Mouse (Mus musculus) E14TG2a.4 (cell line): ENCODE measurements at regions not wholly inside any gene's neighbourhood (a gene's known extent, or its start where the extent isn't known, plus 50 kb on each side); places are given as distances from the start of the nearest gene placed in this dataset.

Source experiments
- H3K27me3 ChIP-seq: 2 replicates; pipeline ENCODE4 v1.6.1; 2014; ENCODE audit warnings: low read length, control low read depth; ENCODE audit not compliant: insufficient read depth
- H3K36me3 ChIP-seq: 2 replicates; pipeline ENCODE4 v1.6.1; 2014; ENCODE audit warnings: low read length, control low read depth; ENCODE audit not compliant: insufficient read depth
- H3K4me1 ChIP-seq: replicated peaks from 2 replicates; pipeline ENCODE4 v1.6.1; 2014; ENCODE audit warnings: low read depth, low read length, control low read depth
- H3K4me3 ChIP-seq: replicated peaks from 2 replicates; pipeline ENCODE4 v1.5.1; 2014; ENCODE audit warnings: mild to moderate bottlenecking, low read length
- H3K9me3 ChIP-seq: 2 replicates; pipeline ENCODE4 v1.6.1; 2014; ENCODE audit warnings: low read length, control low read depth
- CTCF ChIP-seq: conservative IDR thresholded peaks from 2 replicates; pipeline ENCODE4 v1.5.1; 2014; ENCODE audit warnings: low read length
- NANOG ChIP-seq: IDR thresholded peaks from 2 replicates; pipeline ENCODE4 v1.6.1; 2014; ENCODE audit warnings: borderline replicate concordance, low read length, mixed read lengths
- POU5F1 ChIP-seq: IDR thresholded peaks from 2 replicates; pipeline ENCODE4 v1.6.1; 2014; ENCODE audit warnings: low read length, borderline replicate concordance

DNA sequence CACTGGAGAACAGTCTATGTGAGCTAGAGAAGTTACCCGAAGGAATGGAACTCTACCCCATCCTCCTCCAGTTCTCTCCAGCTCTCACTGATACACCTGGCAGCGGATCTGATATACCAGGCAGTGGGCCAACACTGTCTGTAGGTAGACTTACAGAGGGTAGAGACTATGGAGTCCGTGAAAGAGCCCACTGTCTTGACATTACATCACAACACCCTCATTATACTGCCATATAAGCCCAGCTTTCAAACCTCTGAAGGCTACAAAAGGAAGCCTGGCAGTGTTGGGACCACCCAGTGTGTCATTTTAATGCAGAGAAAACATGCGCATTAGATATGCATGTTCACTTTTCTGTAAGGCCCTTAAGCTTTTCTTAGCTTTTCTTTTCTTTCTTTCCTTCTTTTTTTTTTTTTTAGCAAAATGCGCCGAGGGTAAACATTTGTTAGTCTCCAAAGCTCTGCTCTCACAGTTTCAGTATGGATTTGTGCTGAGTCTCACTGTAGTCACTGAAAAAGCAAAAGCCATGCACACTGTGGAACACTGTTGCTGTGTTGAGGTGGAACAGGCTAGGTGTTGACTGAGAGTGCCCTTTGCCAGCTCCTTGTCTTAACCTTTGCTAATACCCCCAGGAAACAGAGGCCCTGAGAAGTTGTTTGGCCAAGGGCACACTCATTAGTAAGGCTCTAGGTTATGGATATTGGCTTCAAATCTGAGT is 212.4 kb upstream of the Atp5g3 start:
- Histone ChIP-seq H3K36me3 (no peaks in the 10 kb centered on the region), H3K4me3 (no peak overlapping the region), H3K27me3 (no peaks in the 10 kb centered on the region), H3K9me3 (no peaks in the 10 kb centered on the region), H3K4me1 (peaks cover 58% of the 10 kb centered on the region)
- TF ChIP-seq NANOG (no peak), CTCF (no peak), POU5F1 (no peak)

DNA sequence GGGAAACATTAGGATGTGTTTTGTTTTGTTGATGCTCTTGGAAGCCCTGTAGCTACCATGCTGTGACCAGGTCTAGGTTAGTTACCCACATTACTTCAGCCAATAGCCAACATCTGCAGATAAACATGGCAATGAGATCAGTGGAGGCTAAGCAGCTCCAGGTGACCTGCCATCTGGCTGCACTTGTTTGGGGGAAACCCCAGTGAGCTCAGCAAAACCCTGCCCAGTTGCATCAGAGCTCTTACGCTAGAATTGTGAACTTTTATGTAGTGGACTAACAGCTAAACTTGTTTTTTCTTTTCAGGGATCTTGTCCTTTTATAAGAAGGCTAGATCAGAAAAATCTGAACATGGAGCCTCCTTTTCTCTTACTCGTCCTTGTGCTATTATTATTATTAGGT is 211.8 kb upstream of the Atp5g3 start:
- Histone ChIP-seq H3K4me1 (peaks cover 54% of the 10 kb centered on the region), H3K27me3 (no peaks in the 10 kb centered on the region), H3K4me3 (no peak overlapping the region), H3K9me3 (no peaks in the 10 kb centered on the region), H3K36me3 (no peaks in the 10 kb centered on the region)
- TF ChIP-seq CTCF = no peak
- TF ChIP-seq POU5F1 = no peak
- no peak for TF ChIP-seq NANOG

DNA sequence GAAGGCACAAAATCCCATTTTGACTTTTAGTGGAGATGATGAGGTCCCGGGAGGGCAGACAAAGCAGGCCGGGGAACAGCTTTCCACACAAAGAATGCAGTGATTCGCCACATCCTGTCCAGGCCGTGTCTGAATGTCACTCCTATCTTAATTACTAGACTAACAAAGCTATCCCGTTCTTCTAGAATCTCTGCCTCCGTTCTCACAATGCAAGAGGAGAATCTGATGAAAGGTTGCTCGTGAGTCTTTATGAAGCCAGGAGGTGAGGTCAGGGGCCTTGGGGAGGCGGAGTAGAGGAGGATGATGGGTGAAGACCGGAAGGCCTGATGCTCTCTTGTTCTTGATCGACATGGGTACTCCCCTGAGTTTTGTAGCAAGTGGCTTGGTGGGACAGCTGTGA is 208.9 kb upstream of the Atp5g3 start:
- TF ChIP-seq POU5F1 = no peak
- no peak for TF ChIP-seq NANOG
- Histone ChIP-seq H3K9me3 (no peaks in the 10 kb centered on the region), H3K36me3 (no peaks in the 10 kb centered on the region), H3K4me3 (no peak overlapping the region), H3K4me1 (peaks cover 43% of the 10 kb centered on the region), H3K27me3 (no peaks in the 10 kb centered on the region)

DNA sequence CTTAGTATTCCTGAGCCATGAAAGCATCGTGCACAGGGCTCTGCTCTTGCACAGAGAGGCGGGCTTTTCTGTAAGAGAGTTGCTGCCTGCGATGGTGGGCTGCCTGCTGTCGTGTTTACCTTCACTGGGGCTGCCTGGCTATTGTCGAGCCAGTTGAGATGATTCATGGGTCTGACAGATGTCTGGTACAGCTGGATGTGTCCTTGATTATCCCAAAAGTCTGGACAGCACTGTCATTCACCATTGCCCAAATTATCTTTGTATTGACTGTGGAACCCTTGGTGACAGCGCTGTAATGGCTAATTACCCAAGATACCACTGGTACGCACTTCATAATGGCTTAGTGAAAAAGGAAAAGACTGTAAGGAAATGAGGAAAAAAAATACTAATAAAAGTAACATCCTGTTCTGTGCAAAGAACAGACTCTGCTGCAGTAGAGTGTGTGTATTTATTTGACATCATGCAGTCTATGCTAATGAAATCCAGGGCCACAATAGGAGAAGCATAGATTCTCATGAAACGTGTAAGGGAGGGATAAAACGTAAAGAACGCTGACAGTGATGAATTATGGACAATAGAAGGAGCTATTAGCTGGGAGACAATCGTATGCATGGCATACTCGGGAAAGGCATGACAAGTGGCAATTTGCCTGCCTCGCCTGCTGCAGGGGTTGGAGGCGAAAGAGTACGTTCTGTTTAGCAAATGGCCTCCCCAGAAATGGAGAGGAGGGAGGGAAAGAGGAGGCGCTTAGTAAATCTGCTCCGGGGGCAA is 208.2 kb upstream of the Atp5g3 start:
- Histone ChIP-seq H3K4me3 (no peak overlapping the region), H3K36me3 (no peaks in the 10 kb centered on the region), H3K4me1 (peaks cover 36% of the 10 kb centered on the region), H3K27me3 (no peaks in the 10 kb centered on the region), H3K9me3 (no peaks in the 10 kb centered on the region)
- no peak for TF ChIP-seq POU5F1
- no peak for TF ChIP-seq NANOG
- no peak for TF ChIP-seq CTCF

DNA sequence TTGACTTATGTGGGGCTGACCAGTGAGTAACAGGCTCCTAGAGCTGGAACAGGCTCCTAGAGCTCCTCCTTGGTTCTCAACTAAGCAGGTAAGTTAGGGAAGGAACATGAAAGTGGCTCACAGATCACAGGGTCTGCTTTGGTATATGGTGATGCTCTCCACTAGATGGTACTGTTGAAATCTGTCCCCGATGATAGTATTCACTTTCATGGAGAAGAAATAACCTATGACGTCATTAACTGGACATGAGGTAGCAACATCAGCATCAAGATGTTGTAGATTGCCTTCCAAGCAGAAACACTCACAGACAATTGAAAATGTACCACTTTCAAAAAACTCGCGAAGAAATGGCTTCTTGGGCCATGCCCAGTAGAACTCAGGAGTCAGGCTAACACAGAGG is 195.3 kb upstream of the Atp5g3 start:
- Histone ChIP-seq H3K27me3 (no peaks in the 10 kb centered on the region), H3K4me3 (no peak overlapping the region), H3K4me1 (no peaks in the 10 kb centered on the region), H3K9me3 (no peaks in the 10 kb centered on the region), H3K36me3 (no peaks in the 10 kb centered on the region)
- TF ChIP-seq CTCF = no peak
- no peak for TF ChIP-seq NANOG
- TF ChIP-seq POU5F1 = no peak

DNA sequence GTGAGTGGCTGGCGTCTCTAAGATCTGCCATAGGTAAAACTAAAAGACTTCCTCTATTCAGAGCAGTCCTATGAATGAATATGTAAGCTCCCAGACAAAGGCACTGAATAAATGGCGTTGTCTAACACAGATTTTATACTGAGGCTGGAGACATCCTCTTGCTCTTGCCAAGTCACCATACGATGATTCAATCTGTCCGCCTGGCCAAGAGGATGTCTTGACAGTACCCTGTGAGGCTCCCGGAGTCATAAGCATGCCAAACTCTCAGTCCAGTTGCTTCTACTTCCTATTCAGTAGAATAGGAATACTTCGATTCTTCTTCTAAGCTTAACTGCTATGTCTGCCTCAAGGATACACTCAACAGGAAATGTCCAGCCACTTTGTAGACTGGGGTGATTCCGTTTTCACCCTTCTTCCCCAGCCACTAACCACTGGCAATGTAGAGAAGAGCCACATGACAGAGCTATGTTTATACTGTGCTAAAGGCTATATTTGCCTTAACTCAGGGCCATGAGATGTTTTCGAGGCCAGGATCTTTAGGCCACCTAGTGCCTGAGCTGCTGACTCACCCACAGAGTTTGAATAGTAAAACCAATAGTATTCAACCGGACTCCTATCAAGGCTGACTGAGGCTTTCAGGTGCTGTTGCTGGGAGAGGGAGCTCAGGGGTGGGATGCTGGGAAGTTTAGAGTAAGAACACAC is 188.7 kb upstream of the Atp5g3 start:
- Histone ChIP-seq H3K36me3 (no peaks in the 10 kb centered on the region), H3K27me3 (no peaks in the 10 kb centered on the region), H3K9me3 (no peaks in the 10 kb centered on the region), H3K4me3 (no peak overlapping the region), H3K4me1 (0 out of 2 replicates have a peak, but pooled peaks cover 3% of the 10 kb centered on the region)
- TF ChIP-seq NANOG (no peak), CTCF (no peak), POU5F1 (no peak)

DNA sequence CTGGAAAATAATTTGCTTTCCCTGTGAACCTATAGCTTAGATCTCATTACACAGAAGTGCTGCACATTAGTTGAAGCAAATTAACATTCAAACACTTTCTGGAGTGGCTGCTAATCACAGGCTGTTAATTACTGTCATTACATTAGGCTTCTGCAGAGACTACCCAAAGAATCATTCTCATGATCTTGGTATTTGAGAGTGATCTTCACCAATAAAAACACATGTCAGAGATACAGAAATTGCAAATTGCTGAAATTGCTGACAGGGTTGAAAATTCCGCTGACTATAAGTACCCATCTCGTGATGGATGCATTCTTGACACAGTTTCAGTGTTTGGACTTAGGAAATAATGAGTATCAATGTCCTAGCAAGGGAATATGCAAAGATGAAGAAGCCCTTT is 185.7 kb upstream of the Atp5g3 start:
- no peak for TF ChIP-seq POU5F1
- TF ChIP-seq NANOG = no peak
- no peak for TF ChIP-seq CTCF
- Histone ChIP-seq H3K9me3 (peaks cover 10% of the 10 kb centered on the region), H3K36me3 (no peaks in the 10 kb centered on the region), H3K4me1 (0 out of 2 replicates have a peak, but pooled peaks cover 3% of the 10 kb centered on the region), H3K27me3 (no peaks in the 10 kb centered on the region), H3K4me3 (no peak overlapping the region)

DNA sequence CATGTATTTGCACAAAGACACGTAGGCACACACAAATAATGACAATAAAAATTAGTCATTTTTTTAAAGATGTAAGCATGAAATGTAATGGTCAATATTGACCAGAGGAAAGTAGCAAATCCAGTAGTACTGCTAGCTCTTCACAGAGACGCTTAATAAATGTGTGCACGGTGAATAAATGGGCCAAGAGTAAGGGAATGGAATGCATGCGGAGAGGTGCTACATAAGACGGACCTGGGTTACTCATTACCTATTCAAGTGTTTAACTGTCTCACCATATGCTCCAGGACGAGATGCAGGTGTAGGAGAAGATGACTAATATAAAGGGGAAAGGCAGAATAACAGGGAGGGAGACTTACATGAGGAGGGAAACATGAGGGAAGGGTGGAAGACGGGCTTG is 182.4 kb upstream of the Atp5g3 start:
- Histone ChIP-seq H3K4me3 (no peak overlapping the region), H3K27me3 (no peaks in the 10 kb centered on the region), H3K9me3 (peaks cover 10% of the 10 kb centered on the region), H3K36me3 (no peaks in the 10 kb centered on the region), H3K4me1 (0 out of 2 replicates have a peak, but pooled peaks cover 3% of the 10 kb centered on the region)
- TF ChIP-seq NANOG = no peak
